Mouse (Mus musculus) liver, adult 2 months (tissue): ENCODE measurements at regions not wholly inside any gene's neighbourhood (a gene's known extent, or its start where the extent isn't known, plus 50 kb on each side); places are given as distances from the start of the nearest gene placed in this dataset.

ENCODE experiments used
- CTCF ChIP-seq: fragments of 200-500 bp; IDR thresholded peaks from 2 replicates; pipeline ENCODE4 v1.5.1; 2011; ENCODE audit warnings: low read depth, low read length, control low read depth
- POLR2A ChIP-seq: fragments of 200-500 bp; IDR thresholded peaks from 2 replicates; pipeline ENCODE4 v1.6.1; 2011; ENCODE audit warnings: low read length, control low read depth; ENCODE audit not compliant: insufficient read depth; ENCODE audit errors: extremely low read depth

- TF ChIP-seq CTCF: no peak
- TF ChIP-seq POLR2A: no peak
Observed at GRCm38 (mm10) chr3:154385831-154386312, 55.4 kb upstream of the Lhx8 start.
